Mouse (Mus musculus): Measurements from ENCODE around the gene Rprd2.
A peak's percentile ranks its signal among the peaks of the same experiment; 100 is the strongest.
"Not testable (repeated sequence)": the region's sequence is repeated elsewhere in the genome, so short reads cannot be mapped to it uniquely, and the experiment has no call there.

The Rprd2 gene

GRCm38 (mm10) chr3:95818026-95818511, 594 bp downstream of the Rprd2 start:
- DNase-seq (ENCODE audit: low read depth): peak; percentile 76

- no peak for DNase-seq (ENCODE audit: low read depth)
Measured at GRCm38 (mm10) chr3:95816681-95817080, 2.0 kb downstream of the Rprd2 start.

GRCm38 (mm10) chr3:95808384-95808783, 10.3 kb downstream of the Rprd2 start:
- DNase-seq (ENCODE audit: low read depth): no peak

- DNase-seq (ENCODE audit: low read depth): not testable (repeated sequence)
Measured at GRCm38 (mm10) chr3:95807630-95808029, 11.0 kb downstream of the Rprd2 start.

GRCm38 (mm10) chr3:95806677-95807076, 12.0 kb downstream of the Rprd2 start:
- DNase-seq (ENCODE audit: low read depth): no peak

GRCm38 (mm10) chr3:95803851-95804250, 14.8 kb downstream of the Rprd2 start:
- DNase-seq (ENCODE audit: low read depth): no peak

- no peak for DNase-seq (ENCODE audit: low read depth)
Measured at GRCm38 (mm10) chr3:95798756-95799155, 19.9 kb downstream of the Rprd2 start.

- DNase-seq (ENCODE audit: low read depth): no peak
Measured at GRCm38 (mm10) chr3:95794299-95794698, 24.4 kb downstream of the Rprd2 start.

GRCm38 (mm10) chr3:95793662-95794061, 25.0 kb downstream of the Rprd2 start:
- DNase-seq (ENCODE audit: low read depth): no peak

- no peak for DNase-seq (ENCODE audit: low read depth)
Measured at GRCm38 (mm10) chr3:95785501-95785900, 33.2 kb downstream of the Rprd2 start.

- DNase-seq (ENCODE audit: low read depth): peak; percentile 69
Measured at GRCm38 (mm10) chr3:95771985-95772384, 46.7 kb downstream of the Rprd2 start.

- DNase-seq (ENCODE audit: low read depth): no peak
Measured at GRCm38 (mm10) chr3:95765534-95765933, 53.1 kb downstream of the Rprd2 start.

- no peak for DNase-seq (ENCODE audit: low read depth)
Measured at GRCm38 (mm10) chr3:95763811-95764210, 54.9 kb downstream of the Rprd2 start.

GRCm38 (mm10) chr3:95762961-95763360, 55.7 kb downstream of the Rprd2 start:
- DNase-seq (ENCODE audit: low read depth): peak; percentile 21

- no peak for DNase-seq (ENCODE audit: low read depth)
Measured at GRCm38 (mm10) chr3:95761771-95762170, 56.9 kb downstream of the Rprd2 start.

- no peak for DNase-seq (ENCODE audit: low read depth)
Measured at GRCm38 (mm10) chr3:95760656-95761055, 58.0 kb downstream of the Rprd2 start.

GRCm38 (mm10) chr3:95760106-95760505, 58.6 kb downstream of the Rprd2 start, which contains the start of gene Tars2:
Gene Tars2, minus strand, starts transcription at chr3:95760206.
- DNase-seq (ENCODE audit: low read depth): no peak

- no peak for DNase-seq (ENCODE audit: low read depth)
Measured at GRCm38 (mm10) chr3:95758467-95759218, 60.0 kb downstream of the Rprd2 start.

- DNase-seq (ENCODE audit: low read depth): no peak
Measured at GRCm38 (mm10) chr3:95756808-95757207, 61.9 kb downstream of the Rprd2 start.

GRCm38 (mm10) chr3:95754345-95755206, 64.1 kb downstream of the Rprd2 start:
- DNase-seq (ENCODE audit: low read depth): peak; percentile 94

- DNase-seq (ENCODE audit: low read depth): no peak
Measured at GRCm38 (mm10) chr3:95752935-95753334, 65.7 kb downstream of the Rprd2 start.

- no peak for DNase-seq (ENCODE audit: low read depth)
Measured at GRCm38 (mm10) chr3:95740406-95740805, 78.3 kb downstream of the Rprd2 start.
